Mouse (Mus musculus) gastrocnemius, postnatal 4 days (tissue): Measurements from ENCODE around the gene Mocs2. TPM values are rescaled to one million over a fixed set of nuclear protein-coding genes. Genes with fewer than 3 reads are reported as not detected.

Experiments used
- DNase-seq, 2 experiments: peaks; one replicate each; pipeline ENCODE4 v3.0.0; 2021 to 2022; ENCODE audit warnings: low spot score in 2 of 2, mixed read lengths in 2 of 2
- total RNA-seq, 2 experiments: library from RNA; stranded (reverse); gene quantifications; 2 replicates each; pipeline ENCODE4 v1.2.3; 2021

Mocs2 gene
- total RNA-seq, 2 experiments from 2014 or later: 48.1 to 59.6 TPM

DNA sequence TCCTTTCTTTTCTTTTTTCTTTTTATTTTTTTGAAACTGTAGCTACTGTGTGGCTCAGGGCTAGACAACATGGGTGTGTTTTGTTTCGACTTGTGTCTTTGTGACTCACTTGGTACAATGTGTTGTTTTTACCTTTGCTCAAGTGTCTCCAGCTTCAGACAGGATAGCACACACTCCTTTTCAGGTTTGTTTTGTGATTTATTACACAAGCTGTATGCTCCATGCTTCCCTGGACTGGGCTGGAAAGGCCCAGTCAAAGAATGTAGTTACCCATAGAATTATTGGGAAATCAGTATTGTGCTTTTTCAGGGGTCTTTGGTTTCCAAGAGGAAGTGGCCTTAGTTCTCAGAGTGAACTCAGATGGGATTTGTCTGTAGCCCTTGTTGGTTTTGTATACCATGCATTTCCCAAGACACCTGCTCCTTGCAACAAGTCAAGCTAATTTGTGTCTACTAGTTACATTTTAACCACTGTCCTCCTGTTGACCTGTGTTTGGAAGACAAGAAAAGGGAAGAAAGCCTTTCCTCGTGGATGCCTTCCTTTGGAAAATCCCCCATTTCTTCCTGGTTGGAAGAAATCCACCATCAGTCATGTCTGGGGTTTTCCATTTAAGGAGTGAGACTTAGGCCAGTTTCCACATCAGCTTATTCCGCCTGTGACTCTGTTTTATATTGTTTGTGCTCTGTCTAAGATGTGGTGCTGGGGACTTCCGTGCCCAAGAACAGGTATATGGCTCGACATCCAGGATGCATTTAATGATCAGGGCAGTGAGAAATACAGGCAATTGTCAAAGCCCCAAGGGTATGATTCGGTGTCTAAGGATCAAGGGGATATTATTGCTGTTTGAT, 34.5 kb downstream of the Mocs2 start:
- DNase-seq: no peak

DNA sequence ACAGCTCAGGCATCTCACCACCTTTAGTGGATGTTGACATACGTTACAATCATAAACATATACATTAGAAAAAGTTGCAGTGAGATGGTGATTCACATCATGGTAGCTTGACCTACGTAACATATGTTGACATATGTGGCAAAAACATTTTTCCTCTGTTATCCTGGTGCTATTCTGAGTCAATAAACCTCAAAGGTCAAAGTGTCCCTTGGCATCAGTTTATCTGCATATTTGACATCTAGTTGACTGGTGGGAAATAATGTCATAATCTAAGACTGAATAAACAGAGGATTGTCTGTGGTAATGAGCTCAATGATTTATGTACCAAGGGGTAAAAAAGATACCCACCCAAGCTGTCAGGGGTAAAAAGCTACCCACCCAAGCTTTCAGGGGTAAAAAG, 35.1 kb downstream of the Mocs2 start:
- no peak for DNase-seq

DNA sequence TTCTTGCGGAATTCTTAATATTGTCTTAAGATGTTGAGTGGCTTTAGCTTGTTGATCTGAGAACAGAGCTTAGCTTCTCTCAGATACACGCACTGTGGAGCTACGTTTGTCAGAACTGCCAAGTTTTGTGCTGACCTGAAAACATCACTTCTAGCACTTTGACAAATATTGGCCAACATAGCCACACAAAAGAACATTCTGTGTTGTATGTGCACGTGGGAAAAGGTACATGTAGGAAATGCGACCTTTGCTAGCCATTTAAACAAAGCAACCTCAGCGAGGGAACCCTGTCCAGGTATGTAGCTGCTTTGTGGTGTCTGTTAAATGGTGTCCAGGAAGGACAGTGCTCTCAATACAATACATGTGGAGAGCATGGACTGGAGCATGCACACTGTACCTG, 36.0 kb downstream of the Mocs2 start:
- no peak for DNase-seq

DNA sequence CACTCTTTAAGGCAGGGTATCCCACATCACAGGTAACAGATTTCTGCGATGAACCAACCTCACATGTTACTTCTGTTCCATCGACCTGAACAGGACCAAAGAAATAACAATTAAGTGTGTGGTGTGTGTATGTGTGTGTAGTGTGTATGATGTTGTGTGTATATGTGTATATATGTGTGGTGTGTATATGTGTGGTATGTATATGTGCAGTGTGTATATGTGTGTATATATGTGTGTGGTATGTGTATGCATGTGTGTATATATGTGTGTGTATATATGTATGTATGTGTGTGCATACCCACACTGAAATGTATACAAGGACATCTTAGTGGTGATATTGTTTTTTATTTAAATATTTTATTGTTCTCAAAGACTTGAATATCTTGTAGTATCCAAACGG, 36.4 kb downstream of the Mocs2 start:
- DNase-seq: no peak

- peak in 1 of 2 experiments; percentile 59 for DNase-seq
Observed at GRCm38 (mm10) chr13:114855573-114856268, 37.7 kb downstream of the Mocs2 start.

DNA sequence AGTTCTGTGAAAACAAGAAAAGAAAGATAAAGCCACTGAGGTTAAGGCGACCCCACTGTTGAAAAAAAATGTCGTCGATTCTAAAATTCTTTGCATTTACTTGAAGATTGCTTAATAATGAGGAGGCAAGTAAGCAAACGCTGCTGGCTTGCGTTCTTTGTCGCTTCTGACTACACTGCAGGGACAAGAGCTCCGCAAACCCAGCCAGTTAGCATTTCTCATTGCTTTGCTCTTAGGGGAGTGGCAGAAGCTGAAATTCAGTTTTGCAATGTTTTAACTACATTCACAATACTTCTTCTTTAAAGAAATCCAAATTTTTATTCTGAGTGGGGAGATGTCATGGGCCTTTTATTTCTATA, 38.2 kb downstream of the Mocs2 start:
- no peak for DNase-seq

GRCm38 (mm10) chr13:114857525-114857924, 39.5 kb downstream of the Mocs2 start:
- no peak for DNase-seq

- no peak for DNase-seq
Observed at GRCm38 (mm10) chr13:114874738-114875137, 56.7 kb downstream of the Mocs2 start.

- DNase-seq: no peak
Observed at GRCm38 (mm10) chr13:114876005-114876520, 58.0 kb downstream of the Mocs2 start.

DNA sequence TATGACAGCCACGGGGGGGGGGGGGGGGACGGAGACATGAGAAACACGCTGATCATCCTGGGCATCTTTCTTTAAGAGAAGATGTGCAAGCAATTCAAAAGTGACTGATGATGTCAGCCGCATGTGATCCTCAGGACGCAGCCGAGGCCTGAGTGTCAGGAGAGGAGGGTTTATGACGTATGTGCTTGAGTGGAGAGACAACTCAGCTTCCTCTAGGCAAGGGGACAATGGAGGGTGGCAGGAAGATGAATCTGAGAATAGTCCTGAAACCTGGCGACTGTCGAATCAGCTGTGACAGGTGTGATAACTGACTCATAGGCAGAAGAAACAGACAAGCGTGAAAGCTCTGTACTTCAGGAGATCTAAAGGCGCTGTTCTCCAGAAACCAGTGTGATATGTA, 60.6 kb downstream of the Mocs2 start:
- DNase-seq: no peak

Other genes starting within 250 kb of the Mocs2 start
- 10 to 100 TPM; 13.1 to 14.1 TPM for gene Itga2, start 113.9 kb downstream of the Mocs2 start, total RNA-seq